ENCODE assay signal across 8 mouse cellular contexts in the genomic region with DNA sequence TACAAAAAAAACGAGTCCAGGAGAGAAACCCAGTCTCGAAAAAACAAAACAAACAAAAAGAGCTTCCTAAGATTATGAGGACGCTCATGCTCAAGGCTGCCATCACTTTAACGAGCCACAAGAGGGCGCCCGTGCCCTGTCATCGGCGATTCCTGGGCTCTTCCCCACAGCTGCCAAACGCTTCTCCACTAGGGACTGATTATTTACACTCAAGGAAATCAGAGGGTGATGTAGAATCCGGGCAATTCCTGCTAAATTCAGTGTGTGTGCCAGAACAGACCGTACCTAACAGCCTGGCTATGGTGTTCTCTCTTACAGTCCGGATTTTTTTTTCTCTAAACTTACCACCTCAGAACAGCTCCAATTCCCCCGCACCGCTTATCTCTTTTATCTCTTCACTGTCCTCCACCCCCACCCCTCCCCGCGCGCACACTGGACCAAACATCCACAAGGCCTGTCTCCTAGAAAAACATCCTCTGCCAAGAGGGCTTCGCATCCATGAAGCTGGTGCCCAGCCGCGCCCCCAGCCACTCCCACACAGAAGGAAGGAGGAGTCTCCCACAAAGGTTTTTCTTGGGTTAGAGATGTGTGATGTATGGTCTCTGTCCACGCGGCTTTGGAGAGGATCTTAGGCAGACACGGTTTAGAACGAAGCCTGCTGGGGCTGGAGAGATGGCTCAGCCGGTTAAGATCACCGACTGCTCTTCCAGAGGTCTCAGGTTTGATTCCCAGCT. TPM values are rescaled to one million over a fixed set of nuclear protein-coding genes. Genes with fewer than 3 reads are reported as not detected.
DNase-seq lines count a peak whose midpoint lies in the region; ATAC-seq and TF ChIP-seq lines count a peak whose summit lies in the region.

No protein-coding gene starts in this region.

- no peaks in the 10 kb centered on the region for H3K36me3 ChIP-seq in forebrain, embryonic 11.5 days (ENCODE audit: control insufficient read depth, insufficient read depth, low read length)
- H3K36me3 ChIP-seq in heart, embryonic 16.5 days (ENCODE audit: control insufficient read depth, insufficient read depth), result no peaks in the 10 kb centered on the region
- no peaks in the 10 kb centered on the region for H3K36me3 ChIP-seq in neural tube, embryonic 14.5 days (ENCODE audit: control insufficient read depth, insufficient read depth, low read length)

- H3K27ac ChIP-seq in forebrain, embryonic 11.5 days (ENCODE audit: low read depth, low read length), result no peak overlapping the region
- H3K27ac ChIP-seq in heart, embryonic 16.5 days (ENCODE audit: low read length), result no peak overlapping the region
- H3K27ac ChIP-seq in neural tube, embryonic 14.5 days (ENCODE audit: low read depth, low read length), result no peak overlapping the region

- H3K9ac ChIP-seq in forebrain, embryonic 11.5 days (ENCODE audit: low read length), result no peak overlapping the region
- H3K9ac ChIP-seq in heart, embryonic 16.5 days (ENCODE audit: low read length), result no peak overlapping the region
- no peak overlapping the region; the same call in 1 of the 2 replicates for H3K9ac ChIP-seq in neural tube, embryonic 14.5 days (replicated peaks; ENCODE audit: low read depth, low read length)

- peak; percentile 82 for TF ChIP-seq CTCF in lung, adult 2 months (IDR thresholded peaks at IDR 0.05; ENCODE audit: insufficient read depth, low read length)

- 24% methylated on average over 26 of the region's 26 CpGs for WGBS in forebrain, embryonic 11.5 days
- WGBS in heart, embryonic 16.5 days, result 17% methylated on average over 26 of the region's 26 CpGs
- 18% methylated on average over 26 of the region's 26 CpGs for WGBS in lung, adult 2 months
- WGBS in neural tube, embryonic 14.5 days, result 18% methylated on average over 26 of the region's 26 CpGs

- H3K27me3 ChIP-seq in forebrain, embryonic 11.5 days (ENCODE audit: control insufficient read depth, insufficient read depth, low read length), result no peaks in the 10 kb centered on the region; the same call in 1 of the 2 replicates
- no peaks in the 10 kb centered on the region; the same call in 1 of the 2 replicates for H3K27me3 ChIP-seq in heart, embryonic 16.5 days (ENCODE audit: control insufficient read depth, insufficient read depth, low read length)
- 0 out of 2 replicates have a peak, but pooled peaks cover 3% of the 10 kb centered on the region for H3K27me3 ChIP-seq in neural tube, embryonic 14.5 days (ENCODE audit: control insufficient read depth, insufficient read depth, low read length)

- no peak for ATAC-seq in forebrain, embryonic 11.5 days (replicated peaks; ENCODE audit: low FRiP score)
- ATAC-seq in heart, embryonic 16.5 days (replicated peaks; ENCODE audit: extremely low read depth, insufficient read depth, low FRiP score), result peak; percentile 58
- peak; percentile 66 for ATAC-seq in neural tube, embryonic 14.5 days (ENCODE audit: low read depth)

- H3K9me3 ChIP-seq in forebrain, embryonic 11.5 days (ENCODE audit: control insufficient read depth, low read length), result no peaks in the 10 kb centered on the region
- H3K9me3 ChIP-seq in heart, embryonic 16.5 days (replicated peaks; ENCODE audit: control insufficient read depth, low read length), result peaks cover 6% of the 10 kb centered on the region; the same call in 1 of the 2 replicates
- no peaks in the 10 kb centered on the region; the same call in 1 of the 2 replicates for H3K9me3 ChIP-seq in neural tube, embryonic 14.5 days (ENCODE audit: control insufficient read depth, low read length)

- TF ChIP-seq POLR2A in lung, adult 2 months (IDR thresholded peaks at IDR 0.05; ENCODE audit: borderline replicate concordance, extremely low read depth, low read depth, low read length), result no peak

- peak; percentile 60 for DNase-seq in Muller cell, postnatal 12 days (ENCODE audit: inconsistent ontology term)
- DNase-seq in c-Kit-positive CD71-positive TER-119-positive erythroid progenitor cells, embryonic 14.5 days (ENCODE audit: low spot score), result peak; percentile 60
- DNase-seq in forebrain, embryonic 11.5 days (ENCODE audit: low spot score), result peak; percentile 83
- peak; percentile 61 to 86 for DNase-seq in kidney, postnatal 36 days
- peak; percentile 28 for DNase-seq in lung, adult 2 months
- peak; percentile 73 for DNase-seq in thymus, postnatal 4 days

- H3K4me2 ChIP-seq in forebrain, embryonic 11.5 days (ENCODE audit: low read depth, low read length, severe bottlenecking), result peak overlapping the region; percentile 11; the same call in 1 of the 2 replicates
- peak overlapping the region; percentile 44 for H3K4me2 ChIP-seq in heart, embryonic 16.5 days (ENCODE audit: low read depth, low read length)
- peak overlapping the region; percentile 32; the same call in 1 of the 2 replicates for H3K4me2 ChIP-seq in neural tube, embryonic 14.5 days (ENCODE audit: low read depth, low read length)

- peaks cover 2% of the 10 kb centered on the region; the same call in 1 of the 2 replicates for H3K4me1 ChIP-seq in forebrain, embryonic 11.5 days (replicated peaks; ENCODE audit: control insufficient read depth, insufficient read depth, low read length)
- H3K4me1 ChIP-seq in heart, embryonic 16.5 days (ENCODE audit: control insufficient read depth, insufficient read depth, low read length), result peaks cover 4% of the 10 kb centered on the region; the same call in 1 of the 2 replicates
- no peaks in the 10 kb centered on the region for H3K4me1 ChIP-seq in lung, adult 2 months (ENCODE audit: control insufficient read depth, insufficient read depth, low read length)
- no peaks in the 10 kb centered on the region for H3K4me1 ChIP-seq in neural tube, embryonic 14.5 days (ENCODE audit: control insufficient read depth, insufficient read depth, low read length)

- H3K4me3 ChIP-seq in forebrain, embryonic 11.5 days (ENCODE audit: low read depth, low read length), result no peak overlapping the region
- no peak overlapping the region for H3K4me3 ChIP-seq in heart, embryonic 16.5 days (ENCODE audit: low read length)
- no peak overlapping the region for H3K4me3 ChIP-seq in lung, adult 2 months (replicated peaks; ENCODE audit: extremely low read depth, low read depth, low read length)
- H3K4me3 ChIP-seq in neural tube, embryonic 14.5 days (ENCODE audit: low read depth, low read length), result no peak overlapping the region

RNA-seq across cellular contexts. Expression of gene Tlx1, which starts 26.7 kb away (rescaled TPM):
- not detected in 2 replicates for polyA plus RNA-seq in forebrain, embryonic 11.5 days (2014; fragmentation: Nextera tagmentation; extraction: Ambion mirVana)
- polyA plus RNA-seq in heart, embryonic 16.5 days (2015; fragmentation: Nextera tagmentation; extraction: Ambion mirVana), result 0.28 and 0.87 TPM in 2 replicates
- polyA plus RNA-seq in lung, adult 2 months (2012; rRNA removed), result not detected in 2 replicates
- 0.35 TPM in 1 of 2 replicates, not detected in the other for polyA plus RNA-seq in neural tube, embryonic 14.5 days (2014; fragmentation: Nextera tagmentation; extraction: Ambion mirVana)

RNA-seq across cellular contexts. Expression of gene Lbx1, which starts 58.4 kb away (rescaled TPM):
- 0.11 TPM in 1 of 2 replicates, not detected in the other for polyA plus RNA-seq in forebrain, embryonic 11.5 days (2014; fragmentation: Nextera tagmentation; extraction: Ambion mirVana)
- polyA plus RNA-seq in heart, embryonic 16.5 days (2015; fragmentation: Nextera tagmentation; extraction: Ambion mirVana), result not detected in 2 replicates
- polyA plus RNA-seq in lung, adult 2 months (2012; rRNA removed), result 0.05 and 0.09 TPM in 2 replicates
- polyA plus RNA-seq in neural tube, embryonic 14.5 days (2014; fragmentation: Nextera tagmentation; extraction: Ambion mirVana), result 23.0 and 24.3 TPM in 2 replicates

Comparison
In these comparisons a context has a peak if more than half of its experiments do, and no peak if none do; other contexts are left out.
1. DNase-seq: peak in every context shown above with its lines; median percentile 83 in forebrain, embryonic 11.5 days; 74 in kidney, postnatal 36 days; 73 in thymus, postnatal 4 days; 60 in Muller cell, postnatal 12 days; 60 in c-Kit-positive CD71-positive TER-119-positive erythroid progenitor cells, embryonic 14.5 days; 28 in lung, adult 2 months.
2. RNA of gene Lbx1, which starts 58.4 kb away (polyA plus RNA-seq): 23.0 to 24.3 TPM in neural tube, embryonic 14.5 days; 0.05 to 0.09 TPM in lung, adult 2 months, 0.11 TPM in forebrain, embryonic 11.5 days and not detected in heart, embryonic 16.5 days; every median in the first group is over 10 times any median in the second.
3. Peak in every context shown above with its lines, with median percentiles within 50 percentile points of each other: H3K4me2 ChIP-seq.